Mouse (Mus musculus): Measurements from ENCODE around the gene Cpa4.

Gene Cpa4

DNA sequence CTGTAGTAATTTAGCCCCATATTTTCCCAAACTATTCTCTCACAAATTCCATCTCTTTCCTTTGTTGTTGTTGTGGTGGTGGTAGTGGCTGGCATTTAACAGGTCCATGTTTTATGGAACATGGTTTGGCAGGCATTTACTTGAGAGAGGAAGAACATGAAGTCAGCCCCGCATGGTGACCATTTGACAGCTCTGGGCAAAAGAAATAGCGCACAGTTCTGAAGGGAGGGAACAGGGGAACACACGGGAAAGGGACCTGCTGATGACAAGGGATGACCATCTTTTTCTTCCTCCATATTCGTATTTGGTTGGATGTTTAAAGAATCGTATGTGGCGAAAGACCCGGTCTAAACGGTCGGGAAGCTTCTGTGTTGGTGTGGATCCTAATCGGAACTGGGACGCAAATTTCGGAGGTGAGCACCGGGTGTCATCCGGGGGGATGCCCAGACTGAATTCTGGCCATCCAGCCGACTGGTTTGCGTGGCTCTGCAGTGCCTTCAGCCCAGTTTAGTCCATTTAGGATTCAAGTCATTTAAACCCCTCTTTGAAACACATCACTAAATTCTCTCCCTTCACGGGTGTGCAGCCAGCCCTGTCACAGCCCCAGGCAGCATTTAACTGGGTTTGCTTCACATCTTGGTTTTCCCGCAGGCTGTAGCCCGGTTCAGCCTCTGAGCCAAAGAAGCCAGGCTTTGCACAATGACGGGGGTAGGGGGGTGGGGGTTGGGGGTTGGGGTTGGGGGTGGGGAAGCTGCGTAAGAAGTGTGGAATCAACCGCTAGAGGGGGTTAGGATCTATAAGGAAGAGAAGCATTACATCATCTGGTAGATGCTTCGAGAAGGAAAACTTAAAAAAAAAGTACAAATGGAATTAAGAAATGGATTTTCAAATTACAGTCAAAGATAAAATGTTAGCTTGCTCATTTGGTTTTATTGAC, 16.3 kb upstream of the Cpa4 start:
- DNase-seq: no peak

DNA sequence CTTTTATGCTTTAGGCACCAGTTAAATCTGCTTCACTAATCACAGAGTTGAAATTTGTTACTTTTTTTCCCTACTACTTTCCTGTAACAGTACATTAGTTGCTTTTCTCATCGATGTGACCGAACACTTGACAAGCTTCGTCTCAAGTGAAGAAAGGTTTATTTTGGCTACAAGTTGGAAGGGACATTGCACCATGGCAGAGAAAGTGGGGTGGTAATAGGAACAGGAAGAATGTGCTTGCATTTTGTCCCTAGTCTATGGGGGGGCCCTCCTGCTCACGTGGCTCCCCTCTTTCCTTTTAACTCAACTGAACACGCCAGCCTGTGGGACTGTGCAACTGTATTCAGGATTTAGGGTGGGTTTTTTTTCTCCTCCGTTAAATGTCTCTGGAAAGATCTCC, 15.5 kb upstream of the Cpa4 start:
- no peak for DNase-seq

DNA sequence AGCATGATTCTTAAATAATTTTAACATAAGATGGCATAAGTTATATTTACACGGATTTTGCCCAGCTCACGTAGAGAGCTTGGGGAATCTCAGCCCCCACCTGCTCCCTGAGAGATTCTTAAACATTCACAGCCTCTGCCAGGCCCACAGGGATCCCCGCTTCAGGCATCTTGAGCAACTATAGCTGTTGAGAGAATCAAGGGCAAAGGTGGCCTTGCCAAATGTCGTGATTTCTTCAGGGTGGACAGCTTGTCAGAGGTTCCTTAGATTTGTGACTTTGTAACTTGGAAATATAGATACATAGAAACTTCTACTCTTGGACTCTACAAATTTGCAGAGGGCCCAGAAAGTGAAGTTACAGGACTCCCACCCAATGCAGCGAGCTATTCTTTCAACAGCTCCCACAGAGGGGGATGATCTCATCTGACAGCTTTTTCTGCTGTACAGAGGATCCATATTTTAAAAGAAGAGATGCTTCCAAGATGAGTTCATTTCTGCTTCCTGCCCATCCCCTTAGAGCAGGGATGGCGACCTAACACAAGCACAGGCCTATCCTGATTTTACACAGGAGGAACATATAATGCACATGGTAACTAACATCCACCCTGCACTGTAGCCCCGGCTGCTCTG, 14.7 kb upstream of the Cpa4 start:
- DNase-seq: no peak

DNA sequence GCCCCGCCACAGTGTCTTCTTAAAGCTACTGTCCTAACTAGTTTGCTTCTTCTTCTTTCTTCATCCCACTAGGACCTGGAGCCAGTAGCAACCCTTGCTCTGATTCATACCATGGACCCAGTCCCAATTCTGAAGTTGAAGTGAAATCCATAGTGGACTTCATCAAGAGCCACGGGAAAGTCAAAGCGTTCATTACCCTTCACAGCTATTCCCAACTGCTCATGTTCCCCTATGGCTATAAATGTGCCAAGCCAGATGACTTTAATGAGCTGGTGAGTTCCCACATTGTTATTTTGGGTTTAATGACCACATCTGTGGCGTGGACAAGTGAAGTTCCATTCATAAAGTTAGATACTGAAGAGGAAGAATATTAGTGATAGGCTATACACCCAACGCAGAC, 14.1 kb upstream of the Cpa4 start:
- DNase-seq: no peak

DNA sequence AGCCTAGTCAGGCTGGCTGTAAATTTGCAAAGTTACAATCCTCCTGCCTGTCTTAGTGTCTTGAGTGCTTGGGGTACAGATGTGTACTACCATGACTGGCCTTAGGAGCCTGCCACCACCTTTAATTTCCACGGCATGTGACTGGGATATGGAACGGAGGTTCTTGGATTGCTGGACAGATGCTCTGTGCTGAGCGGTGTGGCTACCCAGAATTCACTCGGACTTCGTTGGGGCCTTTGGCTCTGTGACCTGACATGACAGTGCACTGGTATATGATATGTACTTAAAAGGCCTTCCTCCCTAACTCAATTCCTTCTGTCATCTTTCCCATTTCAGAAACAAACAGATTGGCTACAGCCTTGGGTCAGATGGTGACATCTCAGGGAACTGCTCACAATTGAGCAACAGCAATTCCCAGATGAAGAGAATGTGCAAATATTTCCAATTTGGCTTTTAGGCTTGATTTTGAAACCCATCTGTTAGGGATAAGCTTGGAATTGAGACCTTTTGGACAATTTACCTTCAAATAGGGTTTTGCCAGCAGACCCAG, 13.5 kb upstream of the Cpa4 start:
- no peak for DNase-seq

DNA sequence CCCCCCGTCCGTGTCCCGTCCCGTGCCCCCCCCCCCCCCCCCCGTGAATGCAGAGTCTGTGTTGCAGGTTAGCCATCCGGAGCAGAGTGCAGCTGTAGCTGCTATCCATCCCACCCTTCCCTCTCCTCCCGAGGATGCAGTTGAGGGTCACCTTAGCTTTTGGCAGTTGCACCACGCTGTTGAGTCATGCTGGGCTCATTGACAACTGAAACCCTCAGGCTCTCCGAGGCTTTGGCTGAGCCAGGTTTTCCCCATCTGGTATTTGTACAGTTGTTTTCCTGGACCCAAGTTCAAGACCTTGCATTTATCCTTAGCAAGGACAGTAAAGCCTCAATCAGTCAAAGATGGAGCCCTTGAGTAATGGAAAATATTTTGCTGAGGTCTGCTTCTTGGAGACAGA, 12.1 kb upstream of the Cpa4 start:
- DNase-seq: peak; percentile 29

DNA sequence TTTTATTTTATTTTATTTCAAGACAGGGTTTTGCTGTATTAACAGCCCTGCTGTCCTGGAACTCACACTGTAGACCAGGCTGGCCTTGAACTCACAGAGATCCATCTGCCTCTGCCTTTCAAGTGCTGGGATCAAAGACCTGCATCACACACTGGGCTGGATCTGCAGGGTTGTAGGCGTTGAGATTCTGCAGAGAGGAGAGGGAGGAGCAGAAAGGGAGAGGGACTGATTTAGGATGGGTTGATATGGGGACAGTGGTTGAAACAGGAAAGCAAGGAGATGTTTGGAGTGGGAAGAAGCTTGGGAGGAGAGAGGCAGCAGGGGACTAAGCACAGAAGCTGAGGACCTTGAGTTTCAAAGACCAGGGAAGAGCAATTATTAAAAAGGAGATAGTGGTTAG, 8.4 kb upstream of the Cpa4 start:
- no peak for DNase-seq

DNA sequence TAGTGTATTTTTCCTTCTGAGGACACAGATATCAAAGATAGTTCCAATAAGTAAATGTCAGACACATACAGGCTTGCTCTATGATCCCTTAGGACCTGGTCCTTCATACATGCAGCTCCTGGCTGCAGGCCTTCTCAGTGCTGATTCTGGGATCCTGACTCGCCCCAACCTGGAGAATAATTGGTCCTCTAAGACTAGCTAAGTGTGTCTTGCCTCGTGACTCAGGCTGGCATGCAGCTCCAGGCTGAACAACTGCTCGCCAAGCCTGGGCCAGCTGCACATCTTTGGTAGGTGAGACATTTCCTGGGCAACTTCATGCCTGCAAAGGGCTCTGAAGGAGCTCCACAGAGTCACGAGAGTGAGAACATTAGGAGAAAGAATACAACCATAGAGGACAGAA, 6.0 kb upstream of the Cpa4 start:
- no peak for DNase-seq

DNA sequence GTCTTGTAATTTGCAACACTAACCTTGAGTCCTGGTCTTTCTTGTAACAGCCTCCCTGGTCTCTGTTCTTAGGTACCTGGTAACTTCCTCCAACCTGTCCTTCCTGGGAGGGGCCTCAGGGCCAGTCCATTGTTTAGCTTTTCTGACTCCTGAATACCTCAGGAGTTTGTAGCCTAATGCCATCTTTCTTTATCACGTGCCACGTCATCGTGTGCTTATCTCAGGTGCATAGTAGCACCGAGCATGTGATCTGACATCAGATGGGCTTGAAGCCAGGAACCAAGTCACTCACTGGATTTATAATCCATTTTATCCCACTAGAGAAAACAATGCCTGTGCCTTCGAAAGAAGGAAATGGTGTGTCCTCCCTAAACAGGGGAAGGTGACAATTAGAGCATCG, 4.6 kb upstream of the Cpa4 start:
- no peak for DNase-seq

DNA sequence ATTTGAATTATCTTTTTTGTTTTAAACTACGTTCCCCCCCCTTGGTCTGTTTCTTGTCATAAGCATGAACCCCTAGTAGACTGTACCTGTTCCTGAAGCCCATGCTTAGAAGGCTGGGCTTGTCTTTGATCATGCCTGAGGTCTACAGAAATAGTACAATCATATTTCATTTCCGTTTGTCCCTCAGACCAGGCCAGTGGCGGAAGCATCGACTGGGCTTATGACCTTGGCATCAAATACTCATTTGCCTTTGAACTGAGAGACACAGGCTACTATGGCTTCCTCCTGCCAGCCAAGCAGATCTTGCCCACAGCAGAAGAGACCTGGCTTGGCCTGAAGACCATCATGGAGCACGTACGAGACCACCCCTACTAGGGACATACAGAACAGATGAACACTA, 4.1 kb upstream of the Cpa4 start:
- no peak for DNase-seq

DNA sequence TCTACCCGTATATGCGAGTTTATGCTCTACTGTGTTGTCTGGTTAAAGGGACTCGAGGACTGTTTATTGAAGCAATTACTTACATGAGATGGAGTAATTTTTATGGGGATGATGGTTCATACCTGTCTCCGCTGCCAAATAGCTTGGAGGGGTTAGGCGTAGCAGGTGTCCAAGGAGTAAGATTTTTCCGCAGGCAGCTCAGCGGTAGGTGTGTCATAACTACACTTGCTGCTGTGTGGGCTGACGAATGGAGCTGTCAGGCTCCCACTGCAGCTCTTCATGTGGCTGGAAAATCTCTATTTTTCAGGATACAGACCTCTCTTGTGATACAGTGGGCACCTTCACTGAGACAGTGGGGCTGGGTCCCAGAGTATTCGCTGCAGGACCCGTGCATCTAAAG, 1.2 kb downstream of the Cpa4 start:
- DNase-seq: no peak

DNA sequence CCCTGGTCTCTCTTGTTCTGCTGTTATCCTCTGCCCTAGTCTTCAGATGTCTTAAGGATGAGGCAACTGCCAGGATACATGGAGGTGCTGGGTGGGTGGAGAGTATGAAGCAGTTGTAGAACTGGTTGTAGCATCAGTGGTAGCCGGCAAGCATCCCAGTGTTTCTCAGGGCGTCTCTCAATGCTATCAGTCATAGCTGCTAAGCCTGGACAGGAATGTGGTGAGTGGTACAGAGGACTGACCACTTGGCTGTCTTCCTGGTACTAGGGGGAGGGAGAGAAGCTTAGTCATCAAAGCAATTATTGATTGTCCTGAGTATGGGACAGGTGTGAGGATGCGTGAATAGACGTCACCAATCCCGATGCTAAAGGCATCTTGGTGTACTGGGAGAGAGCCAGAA, 1.8 kb downstream of the Cpa4 start:
- DNase-seq: no peak

DNA sequence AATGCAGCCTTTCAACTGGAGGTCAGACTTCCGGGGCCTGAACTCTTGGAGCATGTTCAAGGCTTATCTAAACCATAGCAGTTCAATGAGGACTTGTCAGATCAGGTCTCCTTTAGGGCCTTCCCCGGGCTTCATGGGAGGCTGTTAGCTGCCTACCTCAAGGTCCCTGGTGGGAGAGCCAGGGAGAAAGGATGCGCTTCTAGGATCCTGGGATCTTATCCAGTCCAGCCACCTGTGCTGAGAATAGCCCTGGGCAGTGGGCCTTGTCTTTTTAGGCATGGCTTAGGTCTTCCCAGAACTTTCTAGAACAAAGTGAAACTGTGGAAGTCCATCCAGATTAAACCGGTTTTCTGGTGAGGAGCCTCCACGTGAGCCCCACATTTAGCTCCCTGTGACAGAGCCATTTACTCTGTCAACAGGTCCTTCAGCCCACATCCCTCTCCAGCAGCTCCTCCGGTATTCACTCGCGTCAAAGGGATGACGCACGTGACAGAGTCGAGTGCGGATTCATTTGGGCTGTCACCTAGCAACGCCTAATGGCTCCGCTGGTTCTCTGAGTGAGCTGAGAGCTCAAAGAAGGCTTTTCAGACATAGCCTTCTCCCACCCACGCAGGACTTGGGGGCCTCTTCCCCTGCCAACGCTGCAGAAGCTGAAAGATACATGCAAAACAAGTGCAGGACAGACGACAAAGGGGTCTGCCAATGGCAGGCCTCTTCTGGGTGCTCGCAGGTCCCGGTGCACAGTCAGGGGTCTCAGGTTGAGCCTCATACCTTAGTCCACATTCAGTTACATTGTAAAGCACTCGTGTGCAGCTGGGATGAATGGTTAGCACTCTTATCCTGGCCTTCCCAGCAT, 4.5 kb downstream of the Cpa4 start:
- no peak for DNase-seq

DNA sequence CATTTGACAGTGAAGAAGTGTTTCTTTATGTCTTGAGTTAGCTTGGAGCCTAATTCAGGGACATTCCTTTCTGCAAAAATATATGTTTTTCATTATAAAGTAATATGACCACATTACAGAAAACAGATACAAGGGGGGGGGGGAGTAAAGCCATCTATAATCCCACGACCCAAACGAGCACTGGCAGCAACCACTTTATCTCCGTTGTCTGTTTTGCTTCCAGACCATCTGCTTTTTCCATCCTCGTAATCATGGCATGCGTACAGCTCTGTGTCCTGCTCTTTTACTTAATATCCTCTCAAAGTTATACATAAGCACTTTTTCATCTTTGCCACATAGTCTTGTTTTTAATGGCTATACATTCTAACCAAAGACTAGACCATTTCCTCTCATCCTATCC, 5.2 kb downstream of the Cpa4 start:
- no peak for DNase-seq

DNA sequence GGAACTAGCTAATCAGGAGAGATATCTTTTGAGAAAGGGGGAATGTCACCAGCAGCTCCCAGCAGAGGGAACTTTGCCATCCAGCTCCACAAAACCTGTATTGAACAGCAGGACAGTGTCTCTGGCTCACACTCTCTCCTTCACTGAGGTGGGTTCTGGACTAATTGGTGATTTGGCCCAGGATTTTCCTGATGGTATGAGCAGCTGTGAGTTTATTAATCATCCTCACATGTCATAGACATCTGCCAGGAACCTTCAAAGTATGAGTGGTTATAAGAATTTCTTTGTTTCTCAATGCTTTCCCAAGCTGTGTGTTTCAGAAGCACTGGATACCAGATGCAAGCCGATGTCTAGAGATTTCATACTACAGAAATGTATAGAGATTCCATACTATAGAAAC, 6.8 kb downstream of the Cpa4 start:
- DNase-seq: no peak

DNA sequence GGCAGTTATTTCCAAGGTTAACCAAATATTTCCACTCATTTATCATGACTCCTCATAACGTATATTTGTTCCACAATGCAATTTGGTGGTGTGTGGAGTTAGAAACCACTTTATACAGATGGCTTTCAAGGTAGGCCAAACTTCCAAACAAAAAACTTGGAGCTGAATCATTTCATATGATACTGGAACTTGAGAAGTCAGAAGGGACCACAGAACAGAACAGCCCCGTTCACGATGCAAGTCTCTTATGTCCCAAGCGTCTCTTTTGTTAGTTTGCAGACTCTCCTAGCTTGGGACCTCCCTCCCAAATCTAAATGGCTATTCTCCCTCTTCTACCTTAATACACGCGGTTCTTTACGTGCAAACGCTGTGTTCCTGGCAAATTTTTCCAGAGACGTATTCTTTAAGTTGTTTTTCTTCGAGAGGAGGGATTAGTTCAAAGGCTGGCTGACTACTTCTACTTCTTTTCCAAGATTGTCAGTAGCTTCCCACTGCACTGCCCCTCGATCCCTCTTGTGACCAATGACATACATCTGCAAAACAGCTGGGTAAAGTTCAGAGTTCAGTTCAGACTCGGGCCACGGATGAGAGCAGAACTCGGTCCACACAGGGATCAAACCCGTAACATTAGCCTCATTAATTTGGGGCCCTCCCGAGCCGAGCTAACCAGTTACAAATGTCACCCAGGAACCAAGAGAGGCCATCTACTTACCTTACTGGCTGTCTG, 8.5 kb downstream of the Cpa4 start:
- no peak for DNase-seq

DNA sequence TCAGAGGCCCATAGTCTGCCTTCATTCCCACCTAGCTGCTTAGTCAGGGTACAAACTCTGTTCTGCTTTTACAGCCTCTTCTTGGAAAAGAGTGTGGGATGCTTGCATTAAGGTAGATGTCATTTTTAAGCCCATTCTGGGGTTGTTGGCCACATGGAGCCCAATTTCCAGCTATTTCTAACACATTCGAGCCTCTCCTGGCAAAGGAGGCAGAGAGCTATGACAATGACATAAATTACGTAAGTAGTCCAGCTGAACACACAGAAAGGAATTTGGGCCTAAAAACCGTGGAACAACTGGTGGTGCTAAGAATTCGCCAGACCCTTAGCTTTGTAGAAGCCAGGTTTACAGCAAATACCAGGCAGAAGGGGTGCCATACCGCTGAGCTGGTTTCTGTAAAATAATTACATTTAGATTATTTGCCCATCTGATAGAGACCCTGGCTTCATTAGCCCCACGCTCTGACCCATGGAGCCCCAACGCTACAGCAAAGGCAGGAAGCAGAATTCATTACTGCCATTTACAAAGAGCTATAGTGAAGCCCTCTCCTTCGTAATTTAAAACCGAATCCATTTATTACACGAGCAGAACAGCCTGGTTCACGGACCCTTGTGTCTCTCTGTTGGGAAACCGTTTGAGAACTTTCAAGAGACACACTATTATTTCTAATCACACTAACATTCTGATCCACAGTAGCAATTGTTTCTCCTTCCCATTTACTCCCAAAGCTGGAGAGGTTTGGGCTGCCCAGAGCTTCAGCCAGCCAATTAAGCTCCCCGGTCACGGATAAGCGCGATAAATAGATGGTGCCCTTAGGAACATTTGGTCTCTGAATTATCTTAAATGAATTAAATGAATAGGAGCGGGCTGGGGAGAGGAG, 12.0 kb downstream of the Cpa4 start:
- DNase-seq: no peak

DNA sequence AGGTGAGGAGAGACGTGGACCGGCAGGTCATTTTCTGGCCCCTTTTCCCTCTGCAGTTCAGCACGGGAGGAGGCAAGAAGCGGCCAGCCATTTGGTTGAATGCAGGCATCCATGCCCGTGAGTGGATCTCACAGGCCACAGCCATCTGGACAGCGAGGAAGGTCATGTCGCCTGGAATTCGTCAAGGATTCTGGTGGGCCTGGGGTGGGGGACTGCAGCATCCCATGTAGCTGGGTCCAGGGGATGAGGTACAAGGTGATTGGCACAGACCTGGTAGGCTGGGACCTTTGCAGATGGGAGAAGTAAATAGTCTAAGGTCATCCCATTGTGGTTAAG, 12.6 kb downstream of the Cpa4 start:
- DNase-seq: no peak

DNA sequence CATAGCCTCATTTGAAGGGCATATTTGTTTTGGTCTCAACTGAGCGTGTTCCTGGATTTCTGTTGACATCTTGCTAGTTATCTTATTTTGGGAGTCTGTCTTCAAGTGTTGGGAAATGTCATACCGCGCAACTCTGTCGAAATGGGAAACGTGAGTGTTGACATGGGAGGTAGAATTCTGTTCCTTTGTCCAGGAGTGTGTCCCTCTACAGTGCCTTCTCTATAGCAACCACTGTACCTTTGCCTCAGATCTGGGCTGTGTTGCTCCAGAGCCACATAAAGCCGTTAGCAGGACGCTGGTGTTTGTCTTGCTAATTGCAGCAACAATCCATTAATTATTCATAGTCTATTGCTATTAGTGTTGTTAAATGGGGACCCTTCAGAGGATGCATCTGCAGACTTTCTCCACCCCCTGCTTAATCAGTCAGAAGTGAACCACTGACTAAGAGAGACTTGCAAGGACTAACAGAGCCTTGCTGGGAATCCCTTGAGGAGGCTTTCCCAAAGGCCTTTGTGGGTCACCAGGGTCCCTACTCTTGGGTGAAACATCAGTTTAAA, 18.8 kb downstream of the Cpa4 start:
- DNase-seq: no peak

DNA sequence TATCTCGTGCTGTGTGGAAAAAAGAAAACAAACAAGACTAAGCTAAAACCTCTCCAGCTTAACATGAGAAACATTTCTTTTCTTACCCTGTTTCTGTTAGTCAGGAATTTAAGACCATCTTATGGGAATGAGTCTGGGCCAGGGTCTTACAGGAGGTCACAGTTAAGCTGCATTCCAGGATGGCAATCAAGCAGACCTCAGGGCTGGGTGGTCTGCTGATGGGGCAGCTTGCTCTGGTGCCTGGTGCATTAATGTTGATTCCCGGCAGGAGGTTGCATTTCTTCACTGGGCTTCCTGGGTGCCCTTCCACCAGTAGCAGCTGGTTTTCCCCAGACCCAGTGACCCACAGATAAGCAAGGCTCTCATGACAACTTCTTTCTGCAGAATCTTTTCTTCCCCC, 21.6 kb downstream of the Cpa4 start:
- DNase-seq: no peak

DNA sequence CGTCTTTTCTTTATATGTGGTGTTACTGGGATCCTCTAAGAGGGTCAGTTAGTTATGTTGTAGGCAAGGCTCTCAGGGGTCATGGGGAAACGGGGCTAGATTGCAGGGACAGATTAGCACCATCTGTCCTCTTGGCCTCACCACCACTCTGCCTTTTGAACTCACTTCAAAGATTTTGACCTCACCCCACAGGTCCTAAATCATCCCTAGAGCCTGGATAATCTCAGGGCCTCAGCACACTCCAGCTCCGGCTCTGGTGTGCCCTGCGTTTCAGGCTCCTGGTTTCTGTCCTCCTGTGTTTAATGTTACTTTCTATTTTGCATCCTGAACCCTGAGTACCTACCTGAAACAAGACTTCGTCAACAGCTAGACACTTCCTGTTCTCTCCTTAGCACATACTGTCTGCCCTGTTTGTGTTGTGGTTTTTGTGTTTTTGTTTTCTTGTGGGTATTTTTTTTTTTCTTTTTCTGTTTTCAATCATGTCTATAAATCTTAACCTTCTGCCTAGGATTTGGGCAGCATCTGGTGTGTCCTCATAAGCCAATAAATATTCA, 23.8 kb downstream of the Cpa4 start:
- DNase-seq: no peak

All from kidney, postnatal 14 days (tissue).